Mouse (Mus musculus) myocyte (in vitro differentiated cells): ENCODE data around the gene Ruvbl2. TPM values are rescaled to one million over a fixed set of nuclear protein-coding genes. Genes with fewer than 3 reads are reported as not detected.

Source experiments
- H3K27me3 ChIP-seq: one replicate; pipeline ENCODE4 v1.6.1; 2011; ENCODE audit not compliant: control insufficient read depth, insufficient read depth, insufficient read length
- H3K36me3 ChIP-seq: one replicate; pipeline ENCODE4 v1.6.1; 2011; ENCODE audit not compliant: control insufficient read depth, insufficient read depth
- H3K4me2 ChIP-seq: one replicate; pipeline ENCODE4 v1.6.1; 2011; ENCODE audit warnings: low read depth, control low read depth
- H3K4me3 ChIP-seq: one replicate; pipeline ENCODE4 v1.5.1; 2011; ENCODE audit warnings: mild to moderate bottlenecking, control low read depth, moderate library complexity
- H3K79me2 ChIP-seq: one replicate; pipeline ENCODE4 v1.6.1; 2011; ENCODE audit not compliant: control insufficient read depth, insufficient read depth
- H3ac ChIP-seq: one replicate; pipeline ENCODE4 v1.6.1; 2011; ENCODE audit not compliant: control insufficient read depth, insufficient read length
- CEBPB ChIP-seq: IDR thresholded peaks from 2 replicates; pipeline ENCODE4 v1.6.1; 2011; ENCODE audit warnings: mild to moderate bottlenecking, moderate library complexity; ENCODE audit not compliant: poor library complexity, insufficient read depth, severe bottlenecking
- E2F4 ChIP-seq: IDR thresholded peaks from one replicate; pipeline ENCODE4 v1.6.1; 2011; ENCODE audit warnings: mild to moderate bottlenecking, control low read depth, moderate library complexity; ENCODE audit not compliant: insufficient read depth
- MAX ChIP-seq: IDR thresholded peaks from one replicate; pipeline ENCODE4 v1.6.1; 2011; ENCODE audit warnings: low read depth, mild to moderate bottlenecking, control low read depth
- MYOD1 ChIP-seq, 3 experiments: IDR thresholded peaks; one replicate each; pipeline ENCODE4 v1.6.1; 2011; ENCODE audit warnings: control low read depth in 2 of 3, low read depth in 2 of 3, mild to moderate bottlenecking in 2 of 3, moderate library complexity in 1 of 3; ENCODE audit not compliant: insufficient read length in 2 of 3, control insufficient read depth in 1 of 3
- MYOG ChIP-seq, 3 experiments: IDR thresholded peaks; one replicate each; pipeline ENCODE4 v1.6.1; 2011; ENCODE audit warnings: control low read depth in 2 of 3, low read depth in 2 of 3, mild to moderate bottlenecking in 2 of 3; ENCODE audit not compliant: insufficient read length in 2 of 3, control insufficient read depth in 1 of 3, insufficient read depth in 1 of 3
- POLR2A ChIP-seq: IDR thresholded peaks from one replicate; pipeline ENCODE4 v1.6.1; 2011; ENCODE audit warnings: low read depth, mild to moderate bottlenecking, control low read depth, moderate library complexity; ENCODE audit not compliant: insufficient read length
- POLR2AphosphoS2 ChIP-seq: IDR thresholded peaks from one replicate; pipeline ENCODE4 v1.6.1; 2011; ENCODE audit warnings: low read depth, control low read depth; ENCODE audit not compliant: insufficient read length
- REST ChIP-seq: IDR thresholded peaks from one replicate; pipeline ENCODE4 v1.6.1; 2011; ENCODE audit warnings: mild to moderate bottlenecking, control low read depth, moderate library complexity; ENCODE audit not compliant: insufficient read depth, insufficient read length
- SRF ChIP-seq: IDR thresholded peaks from one replicate; pipeline ENCODE4 v1.6.1; 2011; ENCODE audit warnings: low read depth; ENCODE audit not compliant: control insufficient read depth, insufficient read length
- TCF12 ChIP-seq: IDR thresholded peaks from one replicate; pipeline ENCODE4 v1.6.1; 2011; ENCODE audit warnings: mild to moderate bottlenecking, control low read depth; ENCODE audit not compliant: poor library complexity, insufficient read depth, severe bottlenecking
- TCF3 ChIP-seq: IDR thresholded peaks from one replicate; pipeline ENCODE4 v1.6.1; 2011; ENCODE audit warnings: low read depth, control low read depth; ENCODE audit not compliant: insufficient read length
- USF1 ChIP-seq: IDR thresholded peaks from one replicate; pipeline ENCODE4 v1.6.1; 2011; ENCODE audit warnings: low read depth, mild to moderate bottlenecking, control low read depth, moderate library complexity
- polyA plus RNA-seq: library from polyadenylated mRNA; unstranded; fragments of >200 nt; fragmentation: generic; extraction: Trizol; gene quantifications from one replicate; pipeline ENCODE4 v1.2.1, GENCODE M21; 2012; ENCODE audit warnings: missing spikeins

Gene Ruvbl2
- polyA plus RNA-seq, 1 experiment = 118 TPM

DNA sequence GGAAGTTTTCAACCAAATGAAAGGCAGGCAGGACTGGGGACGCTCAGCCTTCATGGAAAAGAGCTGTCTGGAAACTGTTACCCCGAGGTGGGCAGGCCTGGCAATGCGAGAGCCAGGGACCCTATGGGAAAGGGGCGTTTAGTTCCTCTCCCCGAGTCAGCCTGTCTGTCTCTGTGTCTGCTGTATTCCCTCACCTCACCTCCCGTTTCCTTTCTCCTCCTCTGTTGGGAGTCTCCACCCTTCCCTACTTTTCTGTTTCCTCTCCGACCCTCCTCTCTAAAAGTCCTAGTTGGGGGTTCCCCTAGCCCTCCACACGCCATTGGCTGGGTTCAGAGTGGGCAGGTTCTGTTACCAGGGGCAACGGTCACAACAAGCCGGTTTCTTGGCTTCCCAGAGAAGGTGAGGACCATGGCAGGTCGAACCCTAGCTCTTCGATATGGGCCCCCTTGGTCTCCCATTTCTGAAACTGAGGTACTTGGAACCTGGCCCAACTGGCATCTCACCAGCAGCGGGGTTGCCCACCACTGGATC lies 19.9 kb downstream of the Ruvbl2 start:
- Histone ChIP-seq H3K79me2 (no peaks in the 10 kb centered on the region), H3K36me3 (no peaks in the 10 kb centered on the region), H3K27me3 (peaks cover 9% of the 10 kb centered on the region), H3K4me3 (no peak overlapping the region), H3ac (no peak overlapping the region), H3K4me2 (no peak overlapping the region)
- TF ChIP-seq MAX (no peak), REST (no peak), CEBPB (no peak), MYOG (IDR thresholded peaks at IDR 0.05; ENCODE audit: control insufficient read depth in 1 of 3, insufficient read depth in 1 of 3, insufficient read length in 2 of 3, low read depth in 2 of 3) (no peak), SRF (no peak), POLR2AphosphoS2 (no peak), MYOD1 (IDR thresholded peaks at IDR 0.05; ENCODE audit: control insufficient read depth in 1 of 3, insufficient read length in 2 of 3, low read depth in 2 of 3) (no peak), TCF3 (no peak), POLR2A (no peak), TCF12 (no peak), USF1 (no peak), E2F4 (no peak)

DNA sequence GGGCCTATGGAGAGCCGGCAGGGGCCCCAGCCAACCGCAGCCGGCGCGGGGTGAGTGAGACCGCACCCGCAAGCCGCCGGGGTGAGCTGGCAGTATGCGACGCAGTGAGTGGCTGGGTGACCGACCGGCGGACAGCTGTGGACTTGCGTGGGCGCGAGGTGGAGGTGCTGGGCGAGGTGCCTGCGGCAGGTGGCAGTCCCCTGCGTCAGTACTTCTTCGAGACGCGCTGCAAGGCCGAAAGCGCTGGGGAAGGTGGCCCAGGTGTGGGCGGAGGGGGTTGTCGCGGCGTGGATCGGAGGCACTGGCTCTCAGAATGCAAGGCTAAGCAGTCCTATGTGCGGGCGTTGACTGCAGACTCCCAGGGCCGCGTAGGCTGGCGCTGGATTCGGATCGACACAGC lies 22.3 kb downstream of the Ruvbl2 start:
- H3K4me3 ChIP-seq = no peak overlapping the region
- H3ac ChIP-seq = no peak overlapping the region

DNA sequence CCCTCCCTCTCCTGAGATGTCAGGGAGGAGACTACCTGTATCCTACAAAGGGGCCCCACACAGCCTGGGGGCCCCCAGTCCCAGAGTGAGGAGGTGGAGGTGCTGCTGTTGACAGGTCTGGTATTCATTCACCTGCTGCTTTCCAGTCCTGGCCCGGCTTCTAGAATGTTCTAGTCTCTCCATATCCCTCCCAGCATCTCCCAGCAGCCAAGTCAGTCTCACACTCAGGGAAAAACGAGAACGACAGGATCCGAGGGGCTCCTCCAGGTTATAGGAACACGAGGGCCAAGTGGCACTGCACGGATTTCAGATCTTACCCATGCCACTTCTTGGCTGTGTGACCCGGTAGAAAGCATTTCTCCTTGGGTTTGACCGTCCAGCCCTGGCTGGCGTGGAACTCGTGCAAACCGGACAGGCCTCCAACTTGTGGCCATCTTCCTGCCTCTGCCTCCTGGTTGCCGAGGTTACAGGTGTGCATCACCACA lies 23.1 kb downstream of the Ruvbl2 start:
- H3K36me3 ChIP-seq = no peaks in the 10 kb centered on the region
- H3K4me2 ChIP-seq = peak overlapping the region; percentile 9
- no peaks in the 10 kb centered on the region for H3K79me2 ChIP-seq
- TF ChIP-seq POLR2A = no peak
- no peak for TF ChIP-seq SRF
- no peak for TF ChIP-seq POLR2AphosphoS2
- TF ChIP-seq TCF12 = no peak
- no peak for TF ChIP-seq E2F4
- TF ChIP-seq TCF3 = no peak
- no peak for TF ChIP-seq MYOD1 (IDR thresholded peaks at IDR 0.05; ENCODE audit: control insufficient read depth in 1 of 3, insufficient read length in 2 of 3, low read depth in 2 of 3)
- no peak for TF ChIP-seq REST
- no peak for TF ChIP-seq MYOG (IDR thresholded peaks at IDR 0.05; ENCODE audit: control insufficient read depth in 1 of 3, insufficient read depth in 1 of 3, insufficient read length in 2 of 3, low read depth in 2 of 3)
- no peak for TF ChIP-seq USF1
- TF ChIP-seq MAX = no peak
- TF ChIP-seq CEBPB = no peak
- no peak overlapping the region for H3ac ChIP-seq
- H3K4me3 ChIP-seq = peak overlapping the region; percentile 3
- H3K27me3 ChIP-seq = peaks cover 14% of the 10 kb centered on the region

More for the DNA sequence above, 22.3 kb downstream of the Ruvbl2 start:
- no peak for TF ChIP-seq SRF
- TF ChIP-seq TCF3 = peak; percentile 27
- no peak for TF ChIP-seq TCF12
- peak in 2 of 3 experiments; percentile 95 to 96 for TF ChIP-seq MYOG (IDR thresholded peaks at IDR 0.05; ENCODE audit: control insufficient read depth in 1 of 3, insufficient read depth in 1 of 3, insufficient read length in 2 of 3, low read depth in 2 of 3)
- TF ChIP-seq E2F4 = no peak
- no peak for TF ChIP-seq CEBPB
- no peak for TF ChIP-seq REST
- TF ChIP-seq POLR2A = no peak
- TF ChIP-seq POLR2AphosphoS2 = no peak
- no peak for TF ChIP-seq MAX
- TF ChIP-seq USF1 = no peak
- TF ChIP-seq MYOD1 (IDR thresholded peaks at IDR 0.05; ENCODE audit: control insufficient read depth in 1 of 3, insufficient read length in 2 of 3, low read depth in 2 of 3) = peak in 2 of 3 experiments; percentile 76 to 98
- no peaks in the 10 kb centered on the region for H3K79me2 ChIP-seq
- peak overlapping the region; percentile 34 for H3K4me2 ChIP-seq
- peaks cover 14% of the 10 kb centered on the region for H3K27me3 ChIP-seq
- H3K36me3 ChIP-seq = no peaks in the 10 kb centered on the region

DNA sequence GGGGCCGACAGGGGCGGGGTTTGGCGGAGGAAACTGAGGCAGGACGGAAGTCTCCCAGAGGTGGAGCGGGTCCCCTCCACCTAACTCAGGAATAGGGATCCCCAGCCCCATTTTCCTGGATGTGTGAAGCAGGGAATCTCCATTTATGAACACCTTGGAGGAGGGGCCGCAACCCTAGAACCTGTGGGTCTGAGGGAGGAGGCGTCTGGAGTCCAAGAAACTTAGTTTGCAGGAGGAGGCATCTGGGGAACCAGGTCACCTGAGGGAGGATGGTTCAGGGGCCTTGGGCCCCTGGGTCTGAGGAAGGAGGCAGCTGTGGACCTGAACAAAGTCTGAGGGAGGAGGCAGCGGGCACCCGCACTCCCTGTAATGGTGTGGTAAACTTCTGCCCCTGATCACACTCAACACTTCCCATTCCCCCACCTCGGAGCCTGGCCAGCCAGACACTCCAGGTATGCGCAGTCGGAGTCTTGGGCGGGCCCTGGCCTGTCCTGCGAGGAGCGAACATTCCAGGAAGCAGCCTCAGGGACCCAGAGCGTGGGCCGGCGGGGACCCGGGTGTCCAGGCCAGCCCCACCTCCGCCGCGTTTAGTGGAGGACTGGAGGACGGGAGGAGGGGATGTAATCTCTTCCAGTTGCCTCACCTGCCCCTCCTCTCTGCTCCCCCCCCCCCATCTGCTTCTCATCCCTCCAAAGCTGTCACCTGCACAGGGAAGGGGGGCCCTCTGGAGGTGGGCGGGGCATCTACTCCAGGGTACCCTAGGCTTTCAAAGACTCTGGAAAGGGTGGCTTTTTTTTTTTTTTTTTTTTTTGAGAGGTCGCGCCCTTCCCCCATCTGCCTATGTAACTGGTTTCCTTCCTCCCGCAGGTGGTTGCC lies 23.8 kb downstream of the Ruvbl2 start:
- Histone ChIP-seq H3K4me2 (peak overlapping the region; percentile 96), H3ac (peak overlapping the region; percentile 15), H3K4me3 (peak overlapping the region; percentile 3), H3K27me3 (peaks cover 21% of the 10 kb centered on the region), H3K79me2 (no peaks in the 10 kb centered on the region), H3K36me3 (no peaks in the 10 kb centered on the region)
- TF ChIP-seq CEBPB = no peak
- no peak for TF ChIP-seq REST
- no peak for TF ChIP-seq USF1
- TF ChIP-seq TCF12 = no peak
- TF ChIP-seq MYOD1 (IDR thresholded peaks at IDR 0.05; ENCODE audit: control insufficient read depth in 1 of 3, insufficient read length in 2 of 3, low read depth in 2 of 3) = no peak
- no peak for TF ChIP-seq POLR2A
- no peak for TF ChIP-seq MYOG (IDR thresholded peaks at IDR 0.05; ENCODE audit: control insufficient read depth in 1 of 3, insufficient read depth in 1 of 3, insufficient read length in 2 of 3, low read depth in 2 of 3)
- TF ChIP-seq TCF3 = no peak
- TF ChIP-seq SRF = no peak
- no peak for TF ChIP-seq POLR2AphosphoS2
- TF ChIP-seq E2F4 = no peak
